18 mouse cellular contexts compared by ENCODE assay signal in the genomic region with DNA sequence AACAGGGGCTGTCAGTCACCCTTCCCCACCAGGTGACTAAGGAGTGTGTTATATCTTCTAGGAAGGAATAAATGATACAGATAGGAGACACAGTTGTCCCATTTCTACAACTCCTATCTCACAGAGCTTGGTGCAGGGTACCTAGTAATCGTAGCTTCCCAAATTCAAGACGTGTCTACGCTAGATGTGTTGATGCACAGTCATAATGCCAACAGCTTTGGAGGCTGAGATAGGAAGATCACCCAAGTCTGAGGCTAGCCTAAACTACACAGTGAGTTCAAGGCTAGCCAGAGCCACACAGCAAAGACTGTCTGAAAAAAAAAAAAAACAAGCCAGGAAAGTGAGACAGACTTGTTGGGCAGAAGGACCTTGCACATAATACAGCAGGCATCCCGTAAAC. TPM values are rescaled to one million over a fixed set of nuclear protein-coding genes. Genes with fewer than 3 reads are reported as not detected.
DNase-seq lines count a peak whose midpoint lies in the region; ATAC-seq and TF ChIP-seq lines count a peak whose summit lies in the region.
"Had no signal": no experiment of that assay in that cellular context is flagged by ENCODE, and none has a peak within 500 bp of the region (broad histone marks: within the 10 kb centered on the region; RNA-seq: fewer than 3 reads in every experiment).

No protein-coding gene starts in this region.

- H3K27me3 ChIP-seq in heart, postnatal 0 days (ENCODE audit: control insufficient read depth, insufficient read depth, low read length), result no peaks in the 10 kb centered on the region
- no peaks in the 10 kb centered on the region for H3K27me3 ChIP-seq in heart, embryonic 12.5 days (replicated peaks)
- H3K27me3 ChIP-seq in MEL (ENCODE audit: control insufficient read depth in 1 of 2, insufficient read depth in 2 of 2, low read length in 2 of 2), result no peaks in the 10 kb centered on the region
- H3K27me3 ChIP-seq: embryonic facial prominence, embryonic 12.5 days; forebrain, embryonic 13.5 days; forebrain, embryonic 15.5 days; Patski had no signal

- no peak for TF ChIP-seq RAD21 in MEL (IDR thresholded peaks at IDR 0.05; ENCODE audit: low read depth, low read length)

- WGBS in heart, postnatal 0 days, result 89% methylated on average over 4 of the region's 4 CpGs
- WGBS in heart, embryonic 12.5 days, result 97% methylated on average over 4 of the region's 4 CpGs

- H3K4me1 ChIP-seq in heart, postnatal 0 days (ENCODE audit: control insufficient read depth, insufficient read depth), result peaks cover 11% of the 10 kb centered on the region
- H3K4me1 ChIP-seq in heart, embryonic 12.5 days (replicated peaks), result peaks cover 30% of the 10 kb centered on the region
- H3K4me1 ChIP-seq in MEL (ENCODE audit: control insufficient read depth in 1 of 2, insufficient read depth in 2 of 2, low read length in 2 of 2), result peaks cover 13 to 23% of the 10 kb centered on the region in 2 experiments
- H3K4me1 ChIP-seq: embryonic facial prominence, embryonic 10.5 days; embryonic facial prominence, embryonic 12.5 days; forebrain, embryonic 13.5 days; forebrain, embryonic 15.5 days had no signal

- H3K27ac ChIP-seq in heart, postnatal 0 days (ENCODE audit: low read depth), result 0 out of 2 replicates have a peak overlapping the region, but pooled peaks have one; percentile 7
- H3K27ac ChIP-seq in heart, embryonic 12.5 days (ENCODE audit: poor library complexity, severe bottlenecking), result no peak overlapping the region
- H3K27ac ChIP-seq in MEL (ENCODE audit: control insufficient read depth, low read depth, low read length), result 0 out of 2 replicates have a peak overlapping the region, but pooled peaks have one; percentile 24
- H3K27ac ChIP-seq: embryonic facial prominence, embryonic 10.5 days; embryonic facial prominence, embryonic 12.5 days; forebrain, embryonic 13.5 days; forebrain, embryonic 15.5 days had no signal

- H3K9ac ChIP-seq in heart, postnatal 0 days (replicated peaks; ENCODE audit: low read depth, low read length), result no peak overlapping the region
- H3K9ac ChIP-seq in heart, embryonic 12.5 days, result no peak overlapping the region
- H3K9ac ChIP-seq in MEL (ENCODE audit: control insufficient read depth, low read depth, low read length, poor library complexity, severe bottlenecking), result no peak overlapping the region
- H3K9ac ChIP-seq: embryonic facial prominence, embryonic 12.5 days; forebrain, embryonic 13.5 days; forebrain, embryonic 15.5 days; forebrain, postnatal 0 days had no signal

- no peak for ATAC-seq in heart, postnatal 0 days (ENCODE audit: insufficient read depth, low read depth)
- no peak for ATAC-seq in heart, embryonic 12.5 days (ENCODE audit: insufficient number of reproducible peaks, low FRiP score)
- ATAC-seq in erythroblast, adult 5-6 weeks (replicated peaks; ENCODE audit: low FRiP score, poor library complexity, severe bottlenecking), result peak; percentile 50
- ATAC-seq: activated CD4-positive, CD25-positive, alpha-beta regulatory T cell, adult 4 months; forebrain, embryonic 13.5 days; forebrain, embryonic 15.5 days; forebrain, postnatal 0 days; Patski had no signal

- TF ChIP-seq EP300 in heart, postnatal 0 days (IDR thresholded peaks at IDR 0.05; ENCODE audit: low read depth), result no peak
- TF ChIP-seq EP300 in MEL (IDR thresholded peaks at IDR 0.05; ENCODE audit: low read depth in 1 of 2, low read length in 2 of 2), result no peak

- no peak for TF ChIP-seq POLR2A in MEL (IDR thresholded peaks at IDR 0.05; ENCODE audit: control insufficient read depth in 1 of 2, insufficient read depth in 1 of 2, low read depth in 1 of 2, low read length in 2 of 2, poor library complexity in 1 of 2)

- H3K9me3 ChIP-seq in heart, postnatal 0 days (replicated peaks; ENCODE audit: control insufficient read depth, low read length), result no peaks in the 10 kb centered on the region
- no peaks in the 10 kb centered on the region for H3K9me3 ChIP-seq in heart, embryonic 12.5 days (replicated peaks)
- H3K9me3 ChIP-seq in MEL (replicated peaks; ENCODE audit: insufficient read depth, low read length), result no peaks in the 10 kb centered on the region
- H3K9me3 ChIP-seq: embryonic facial prominence, embryonic 10.5 days; embryonic facial prominence, embryonic 12.5 days; forebrain, embryonic 13.5 days; forebrain, embryonic 15.5 days had no signal

- no peaks in the 10 kb centered on the region for H3K79me2 ChIP-seq in MEL (ENCODE audit: control insufficient read depth, insufficient read depth, low read length, poor library complexity)

- TF ChIP-seq CTCF in heart, postnatal 0 days (IDR thresholded peaks at IDR 0.05; ENCODE audit: low read depth), result no peak
- no peak for TF ChIP-seq CTCF in MEL (IDR thresholded peaks at IDR 0.05 in 2 of 3, conservative IDR thresholded peaks at IDR 0.05 in 1 of 3; ENCODE audit: control insufficient read depth in 1 of 3, insufficient read depth in 1 of 3, low read depth in 2 of 3, low read length in 3 of 3, poor library complexity in 1 of 3, severe bottlenecking in 1 of 3)

- no peak for DNase-seq in heart, postnatal 0 days (ENCODE audit: low spot score)
- DNase-seq in MEL (ENCODE audit: low read depth, low spot score), result no peak
- no peak for DNase-seq in layer of hippocampus, postnatal 10 days (ENCODE audit: low spot score in 2 of 2)
- DNase-seq in testis, postnatal 14 days (ENCODE audit: low spot score), result no peak
- DNase-seq: adrenal gland, adult 8-10 months; adrenal gland, postnatal 14 days; adrenal gland, postnatal 36 days; cerebellum, adult 11-12 months; forebrain, postnatal 0 days had no signal

- H3K4me2 ChIP-seq in heart, postnatal 0 days (ENCODE audit: low read depth, low read length), result no peak overlapping the region
- no peak overlapping the region for H3K4me2 ChIP-seq in heart, embryonic 12.5 days
- H3K4me2 ChIP-seq: embryonic facial prominence, embryonic 12.5 days; forebrain, embryonic 13.5 days; forebrain, embryonic 15.5 days had no signal

- no peaks in the 10 kb centered on the region for H3K36me3 ChIP-seq in heart, postnatal 0 days (replicated peaks; ENCODE audit: control insufficient read depth, insufficient read depth, low read length)
- H3K36me3 ChIP-seq in heart, embryonic 12.5 days, result no peaks in the 10 kb centered on the region
- peaks cover 0 to 16% of the 10 kb centered on the region in 2 experiments; a peak in 2 of 4 replicates for H3K36me3 ChIP-seq in MEL (ENCODE audit: control insufficient read depth in 1 of 2, insufficient read depth in 2 of 2, low read length in 2 of 2)
- H3K36me3 ChIP-seq: embryonic facial prominence, embryonic 10.5 days; embryonic facial prominence, embryonic 12.5 days; forebrain, embryonic 15.5 days had no signal

- no peak overlapping the region for H3K4me3 ChIP-seq in heart, postnatal 0 days (ENCODE audit: low read depth, low read length)
- no peak overlapping the region for H3K4me3 ChIP-seq in heart, embryonic 12.5 days
- no peak overlapping the region for H3K4me3 ChIP-seq in MEL (ENCODE audit: control insufficient read depth in 1 of 2, insufficient read depth in 1 of 2, low read depth in 2 of 2, low read length in 2 of 2)
- H3K4me3 ChIP-seq: embryonic facial prominence, embryonic 10.5 days; embryonic facial prominence, embryonic 12.5 days; erythroblast, embryonic 14.5 days; forebrain, embryonic 13.5 days; forebrain, embryonic 15.5 days had no signal

TF ChIP-seq in MEL, 35 proteins besides CTCF, POLR2A, EP300 and RAD21:
- TF ChIP-seq NELFE (IDR thresholded peaks at IDR 0.05; ENCODE audit: low read depth, low read length), result no peak
- TF ChIP-seq MAFK (IDR thresholded peaks at IDR 0.05; ENCODE audit: borderline replicate concordance, low read depth, low read length), result no peak
- no peak for TF ChIP-seq SIN3A (IDR thresholded peaks at IDR 0.05; ENCODE audit: low read length)
- TF ChIP-seq RCOR1 (IDR thresholded peaks at IDR 0.05; ENCODE audit: low read depth, low read length), result no peak
- TF ChIP-seq GABPA (IDR thresholded peaks at IDR 0.05; ENCODE audit: low read depth, low read length), result no peak
- no peak for TF ChIP-seq ZMIZ1 (IDR thresholded peaks at IDR 0.05; ENCODE audit: low read depth, low read length)
- TF ChIP-seq MYB (IDR thresholded peaks at IDR 0.05; ENCODE audit: low read depth, low read length), result no peak
- no peak for TF ChIP-seq MYC (IDR thresholded peaks at IDR 0.05; ENCODE audit: low read depth, low read length)
- TF ChIP-seq E2F4 (IDR thresholded peaks at IDR 0.05; ENCODE audit: borderline replicate concordance, low read depth, low read length), result no peak
- TF ChIP-seq NRF1 (IDR thresholded peaks at IDR 0.05; ENCODE audit: insufficient read depth, low read depth, low read length, poor library complexity, severe bottlenecking), result no peak
- TF ChIP-seq SMC3 (IDR thresholded peaks at IDR 0.05; ENCODE audit: low read depth, low read length), result no peak
- no peak for TF ChIP-seq TAL1 (IDR thresholded peaks at IDR 0.05; ENCODE audit: low read length)
- no peak for TF ChIP-seq CHD2 (IDR thresholded peaks at IDR 0.05; ENCODE audit: low read length)
TF ChIP-seq in MEL: peak in this region for 0.

RNA-seq across cellular contexts. Expression of a gene that starts 54.1 kb away (rescaled TPM):
- 5.2 and 14.4 TPM in 2 replicates for total RNA-seq in heart, postnatal 0 days (2014; rRNA removed; ENCODE audit: low replicate concordance)
- polyA plus RNA-seq in heart, postnatal 0 days (2015; fragmentation: Nextera tagmentation; extraction: Ambion mirVana), result 15.3 and 18.5 TPM in 2 replicates
- 27.1 and 31.2 TPM in 2 replicates for polyA plus RNA-seq in heart, embryonic 12.5 days (2016; fragmentation: Nextera tagmentation; extraction: Ambion mirVana)
- 3.2 and 4.2 TPM in 2 replicates for total RNA-seq in MEL (2012; rRNA removed)
- polyA plus RNA-seq in MEL (2012; ENCODE audit: insufficient read depth in 1 of 2, insufficient read length in 2 of 2, low read depth in 1 of 2, low replicate concordance in 2 of 2, missing spikeins in 1 of 2), result 1 to 10 TPM in 1 of 2 experiments, not detected in 1; 6.8 TPM
- total RNA-seq in erythroblast, adult 5-6 weeks (2015; ENCODE audit: low replicate concordance), result 29.2 and 45.1 TPM in 2 replicates
- 138 and 157 TPM in 2 replicates for total RNA-seq in erythroblast, adult 5-6 weeks (2017; ENCODE audit: low replicate concordance)
- total RNA-seq in layer of hippocampus, postnatal 10 days (2021), result 10 to 100 TPM; 22.2 to 26.6 TPM
